8 mouse cellular contexts compared by ENCODE assay signal in the genomic region with DNA sequence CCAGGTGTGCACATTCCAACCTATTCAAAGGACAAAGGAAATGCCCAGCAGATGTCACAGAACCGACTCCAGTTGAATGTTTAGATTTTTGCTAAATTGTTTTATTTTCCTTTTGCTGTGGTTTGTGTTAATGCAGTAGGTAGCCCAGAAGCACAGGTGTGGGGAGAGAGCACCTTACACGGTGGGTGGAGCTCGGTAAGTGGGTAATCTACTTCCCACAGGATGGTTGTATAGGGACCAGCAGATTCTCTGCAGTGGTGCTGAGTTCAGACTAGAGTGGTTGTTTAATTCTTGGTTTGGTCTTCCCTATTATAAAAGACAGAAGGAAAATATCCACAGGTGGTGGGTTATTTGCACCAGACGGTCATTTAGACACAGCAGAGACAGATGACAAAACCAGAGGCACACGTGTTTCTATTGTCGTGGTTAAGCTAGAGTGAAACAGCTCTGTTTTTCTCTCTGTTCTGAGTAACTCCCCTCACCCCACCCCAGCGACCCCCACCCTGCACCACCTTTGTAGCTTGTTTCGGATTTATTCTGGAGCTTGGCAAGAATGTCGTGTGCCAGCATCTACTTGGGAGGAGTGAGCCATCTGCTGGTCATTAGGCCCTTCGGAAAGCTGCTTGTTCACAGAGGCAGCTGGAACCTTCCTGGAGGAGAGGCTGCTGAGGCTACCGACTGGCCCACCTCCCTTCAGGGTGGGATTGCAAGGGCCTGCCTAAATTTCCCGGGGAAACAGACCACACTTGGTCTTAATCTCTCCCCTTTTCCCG. TPM values are rescaled to one million over a fixed set of nuclear protein-coding genes. Genes with fewer than 3 reads are reported as not detected.
DNase-seq lines count a peak whose midpoint lies in the region; ATAC-seq and TF ChIP-seq lines count a peak whose summit lies in the region.
"Not testable (repeated sequence)": the region's sequence is repeated elsewhere in the genome, so short reads cannot be mapped to it uniquely, and the experiment has no call there.
"Had no signal": no experiment of that assay in that cellular context is flagged by ENCODE, and none has a peak within 500 bp of the region (broad histone marks: within the 10 kb centered on the region; RNA-seq: fewer than 3 reads in every experiment).

No protein-coding gene starts in this region.

- peak; percentile 64 for TF ChIP-seq CTCF in forebrain, postnatal 0 days (IDR thresholded peaks at IDR 0.05; ENCODE audit: low read depth)
- peak; percentile 49 for TF ChIP-seq CTCF in liver, embryonic 14.5 days (IDR thresholded peaks at IDR 0.05; ENCODE audit: low read depth)

- H3K4me1 ChIP-seq in forebrain, postnatal 0 days (ENCODE audit: insufficient read depth); liver, embryonic 14.5 days (replicated peaks; ENCODE audit: control insufficient read depth in 2 of 2, insufficient read depth in 2 of 2, low read length in 1 of 2): not testable (repeated sequence)
- peaks cover 10% of the 10 kb centered on the region for H3K4me1 ChIP-seq in hindbrain, embryonic 13.5 days (replicated peaks)

- DNase-seq in adrenal gland, adult (ENCODE audit: inconsistent age in 2 of 2, low spot score in 1 of 2): peak; percentile 30 to 69
- DNase-seq in cerebellum, postnatal 36 days: peak; percentile 50 to 56
- DNase-seq in forebrain, postnatal 0 days: peak; percentile 74
- peak; percentile 51 to 69 for DNase-seq in kidney, postnatal 4 days
- DNase-seq in liver, embryonic 14.5 days (ENCODE audit: low read depth in 3 of 3, low spot score in 3 of 3): not testable (repeated sequence)
- peak; percentile 49 for DNase-seq in retina, embryonic 14.5 days (ENCODE audit: low spot score)

- H3K27me3 ChIP-seq in forebrain, postnatal 0 days (ENCODE audit: insufficient read depth, low read length); hindbrain, embryonic 13.5 days; liver, embryonic 14.5 days (ENCODE audit: control insufficient read depth, insufficient read depth, low read length): not testable (repeated sequence)

- TF ChIP-seq EP300 in liver, embryonic 14.5 days (IDR thresholded peaks at IDR 0.05; ENCODE audit: low read depth): not testable (repeated sequence)

- H3K9me3 ChIP-seq in forebrain, postnatal 0 days (ENCODE audit: low read length); hindbrain, embryonic 13.5 days; liver, embryonic 14.5 days (ENCODE audit: control insufficient read depth, low read length): not testable (repeated sequence)

- not testable (repeated sequence) for H3K4me3 ChIP-seq in forebrain, postnatal 0 days (ENCODE audit: low read depth, low read length); hindbrain, embryonic 13.5 days; liver, embryonic 14.5 days (ENCODE audit: insufficient read depth in 1 of 2, low read depth in 2 of 2, low read length in 2 of 2)

- not testable (repeated sequence) for H3K4me2 ChIP-seq in forebrain, postnatal 0 days (ENCODE audit: low read depth); hindbrain, embryonic 13.5 days; liver, embryonic 14.5 days (ENCODE audit: low read depth)

- peak; percentile 67 for ATAC-seq in forebrain, postnatal 0 days
- peak; percentile 32 for ATAC-seq in hindbrain, embryonic 13.5 days (ENCODE audit: low FRiP score)
- ATAC-seq in liver, embryonic 14.5 days (ENCODE audit: insufficient read depth): not testable (repeated sequence)

- 0 out of 2 replicates have a peak overlapping the region, but pooled peaks have one; percentile 29 for H3K27ac ChIP-seq in forebrain, postnatal 0 days (ENCODE audit: low read depth, low read length)
- H3K27ac ChIP-seq in hindbrain, embryonic 13.5 days; liver, embryonic 14.5 days: not testable (repeated sequence)

- 34% methylated on average over 13 of the region's 13 CpGs for WGBS in forebrain, postnatal 0 days
- WGBS in hindbrain, embryonic 13.5 days: 47% methylated on average over 13 of the region's 13 CpGs
- 63% methylated on average over 13 of the region's 13 CpGs for WGBS in liver, embryonic 14.5 days (ENCODE audit: insufficient replicate concordance)

- not testable (repeated sequence) for H3K9ac ChIP-seq in forebrain, postnatal 0 days; hindbrain, embryonic 13.5 days; liver, embryonic 14.5 days (replicated peaks)

- not testable (repeated sequence) for H3K36me3 ChIP-seq in forebrain, postnatal 0 days (ENCODE audit: insufficient read depth); liver, embryonic 14.5 days (replicated peaks; ENCODE audit: control insufficient read depth, insufficient read depth, low read depth)
- peaks cover 47% of the 10 kb centered on the region for H3K36me3 ChIP-seq in hindbrain, embryonic 13.5 days

RNA-seq across cellular contexts. Expression of a gene that starts 3.6 kb away (rescaled TPM):
- total RNA-seq in forebrain, postnatal 0 days (2014; rRNA removed): 1.00 and 2.5 TPM in 2 replicates
- 1.3 and 2.1 TPM in 2 replicates for polyA plus RNA-seq in forebrain, postnatal 0 days (2015; fragmentation: Nextera tagmentation; extraction: Ambion mirVana)
- 12.0 and 12.6 TPM in 2 replicates for polyA plus RNA-seq in hindbrain, embryonic 13.5 days (2015; fragmentation: Nextera tagmentation; extraction: Ambion mirVana)
- 0.51 and 0.71 TPM in 2 replicates for polyA plus RNA-seq in liver, embryonic 14.5 days (2012; rRNA removed)
- polyA plus RNA-seq in liver, embryonic 14.5 days (2014; fragmentation: Nextera tagmentation; extraction: Ambion mirVana): 0.71 and 0.78 TPM in 2 replicates

RNA-seq across cellular contexts. Expression of a gene that starts 8.7 kb away (rescaled TPM):
- total RNA-seq in forebrain, postnatal 0 days (2014; rRNA removed): 123 TPM in 2 replicates
- 154 and 169 TPM in 2 replicates for polyA plus RNA-seq in forebrain, postnatal 0 days (2015; fragmentation: Nextera tagmentation; extraction: Ambion mirVana)
- polyA plus RNA-seq in hindbrain, embryonic 13.5 days (2015; fragmentation: Nextera tagmentation; extraction: Ambion mirVana): 152 and 155 TPM in 2 replicates
- polyA plus RNA-seq in liver, embryonic 14.5 days (2012; rRNA removed): 74.3 and 80.3 TPM in 2 replicates
- polyA plus RNA-seq in liver, embryonic 14.5 days (2014; fragmentation: Nextera tagmentation; extraction: Ambion mirVana): 164 and 171 TPM in 2 replicates

RNA-seq across cellular contexts. Expression of a gene that starts 14.4 kb away (rescaled TPM):
- total RNA-seq in forebrain, postnatal 0 days (2014; rRNA removed): 13.1 and 13.7 TPM in 2 replicates
- 8.7 and 9.3 TPM in 2 replicates for polyA plus RNA-seq in forebrain, postnatal 0 days (2015; fragmentation: Nextera tagmentation; extraction: Ambion mirVana)
- 25.7 and 28.6 TPM in 2 replicates for polyA plus RNA-seq in hindbrain, embryonic 13.5 days (2015; fragmentation: Nextera tagmentation; extraction: Ambion mirVana)
- 3.8 and 4.9 TPM in 2 replicates for polyA plus RNA-seq in liver, embryonic 14.5 days (2012; rRNA removed)
- polyA plus RNA-seq in liver, embryonic 14.5 days (2014; fragmentation: Nextera tagmentation; extraction: Ambion mirVana): 4.9 and 5.1 TPM in 2 replicates

RNA-seq across cellular contexts. Expression of a gene that starts 32.8 kb away (rescaled TPM):
- not detected in 2 replicates for total RNA-seq in forebrain, postnatal 0 days (2014; rRNA removed)
- 0.14 and 0.19 TPM in 2 replicates for polyA plus RNA-seq in forebrain, postnatal 0 days (2015; fragmentation: Nextera tagmentation; extraction: Ambion mirVana)
- 0.28 and 0.31 TPM in 2 replicates for polyA plus RNA-seq in hindbrain, embryonic 13.5 days (2015; fragmentation: Nextera tagmentation; extraction: Ambion mirVana)
- polyA plus RNA-seq in liver, embryonic 14.5 days (2012; rRNA removed): 0.89 and 0.90 TPM in 2 replicates
- 1.4 and 2.2 TPM in 2 replicates for polyA plus RNA-seq in liver, embryonic 14.5 days (2014; fragmentation: Nextera tagmentation; extraction: Ambion mirVana)
- total RNA-seq: gastrocnemius, postnatal 4 days had no signal
